Mouse (Mus musculus) fat pad, adult 2 months (tissue): ENCODE data around the gene Dock2.
"Not testable (repeated sequence)": the region's sequence is repeated elsewhere in the genome, so short reads cannot be mapped to it uniquely, and the experiment has no call there.

Experiments
- DNase-seq: peaks from one replicate; pipeline ENCODE4 v3.0.0-alpha.2; 2011; ENCODE audit warnings: low read depth, low spot score; ENCODE audit errors: extremely low read depth

Gene Dock2

DNA sequence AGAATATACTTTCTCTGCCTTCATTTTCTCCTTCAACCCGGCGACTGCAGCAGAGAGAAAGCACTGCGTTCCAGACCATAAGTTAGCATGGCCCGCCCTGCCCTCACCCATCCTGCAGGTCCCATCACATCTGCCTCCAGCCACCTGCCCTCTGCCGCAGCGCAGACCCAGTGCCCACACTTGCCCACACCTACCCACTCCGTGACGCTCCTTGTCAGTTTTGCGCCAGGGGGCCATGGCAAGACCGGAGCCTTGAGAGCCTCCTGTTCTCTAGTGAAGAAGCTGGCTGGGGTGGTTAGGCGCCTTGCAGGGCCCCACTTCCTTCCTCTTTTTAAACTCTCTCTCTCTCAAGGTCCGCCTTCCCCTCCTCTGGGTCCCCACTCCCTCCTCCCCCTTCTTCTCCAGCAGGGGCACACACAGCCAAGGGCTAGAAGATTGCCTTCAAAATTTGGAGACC, at the start of gene Dock2:
Gene Dock2, minus strand, starts transcription at position 306 of the 457 bp plus-strand sequence.
- DNase-seq = no peak

DNA sequence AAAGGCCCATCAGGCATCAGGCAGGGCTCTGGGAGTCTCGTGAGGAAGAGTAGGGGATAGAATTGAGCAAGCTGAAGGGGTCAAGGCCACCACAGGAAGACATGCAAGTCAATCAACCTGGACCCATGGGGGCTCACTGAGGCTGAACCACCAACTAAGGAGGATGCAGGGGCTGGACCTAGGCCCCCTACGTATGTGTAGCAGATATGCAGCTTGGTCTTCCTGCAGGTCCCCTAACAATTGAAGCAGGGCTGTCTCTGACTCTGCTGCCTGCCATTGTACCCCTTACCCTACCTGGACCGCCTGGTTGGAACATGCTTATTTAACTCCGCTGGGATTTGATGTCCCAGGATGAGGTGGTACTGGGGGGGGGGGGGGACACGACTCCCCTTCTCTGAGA, 49.0 kb upstream of the Dock2 start:
- DNase-seq = no peak

DNA sequence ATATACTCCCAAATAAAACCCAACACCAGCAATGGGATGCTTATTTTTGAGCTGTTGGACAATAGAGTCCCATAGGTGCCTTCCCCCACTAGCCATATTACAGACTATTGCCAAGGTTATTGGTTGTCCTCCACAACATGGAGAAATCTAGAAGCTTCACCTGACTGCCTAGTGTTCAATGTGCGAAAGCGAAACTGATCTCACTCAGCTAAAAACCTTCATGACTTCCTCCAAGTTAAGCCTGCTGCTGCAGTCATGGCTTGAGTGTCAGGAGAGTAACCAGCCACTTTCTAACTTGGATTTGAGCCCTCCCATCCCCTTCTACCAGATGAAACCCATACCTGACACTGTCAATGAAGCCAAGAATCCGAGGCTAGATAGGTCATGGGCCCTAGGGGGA, 44.1 kb upstream of the Dock2 start:
- DNase-seq = no peak

DNA sequence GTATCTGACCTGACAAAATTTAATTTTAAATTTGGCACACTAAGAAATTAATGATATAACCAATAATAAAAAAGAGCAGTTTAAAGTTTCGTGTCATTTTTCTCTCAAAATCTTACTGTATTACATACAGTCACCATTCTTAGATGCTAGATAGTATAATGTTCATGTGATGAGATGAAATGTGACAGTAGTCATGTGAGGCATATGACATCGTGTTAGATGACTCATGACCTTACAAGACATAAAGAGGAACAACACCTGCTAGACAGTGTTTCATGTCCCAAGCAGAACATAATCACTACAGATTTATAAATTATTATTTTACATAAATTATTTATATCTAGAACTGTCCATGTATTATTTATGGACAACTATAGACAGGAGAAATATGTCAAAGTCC, 43.2 kb upstream of the Dock2 start:
- DNase-seq = no peak

DNA sequence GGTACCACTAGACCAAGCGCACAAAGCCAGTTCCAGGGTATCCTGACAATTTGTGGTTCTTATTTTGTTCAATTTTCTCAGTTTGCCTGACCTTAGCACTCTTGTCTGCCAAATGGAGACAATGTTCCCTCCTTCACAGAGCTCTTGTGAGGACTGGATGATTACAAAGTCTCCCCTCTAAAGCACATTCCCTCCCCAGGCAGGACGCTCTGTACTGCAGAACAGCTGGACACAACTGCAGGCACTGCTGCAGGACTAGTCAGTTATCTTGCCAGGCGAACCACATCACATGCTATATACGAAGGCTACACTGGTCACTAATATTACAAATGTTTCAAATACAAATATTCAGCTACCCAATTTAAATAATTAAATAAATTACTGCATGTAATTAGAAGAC, 41.1 kb upstream of the Dock2 start:
- no peak for DNase-seq

DNA sequence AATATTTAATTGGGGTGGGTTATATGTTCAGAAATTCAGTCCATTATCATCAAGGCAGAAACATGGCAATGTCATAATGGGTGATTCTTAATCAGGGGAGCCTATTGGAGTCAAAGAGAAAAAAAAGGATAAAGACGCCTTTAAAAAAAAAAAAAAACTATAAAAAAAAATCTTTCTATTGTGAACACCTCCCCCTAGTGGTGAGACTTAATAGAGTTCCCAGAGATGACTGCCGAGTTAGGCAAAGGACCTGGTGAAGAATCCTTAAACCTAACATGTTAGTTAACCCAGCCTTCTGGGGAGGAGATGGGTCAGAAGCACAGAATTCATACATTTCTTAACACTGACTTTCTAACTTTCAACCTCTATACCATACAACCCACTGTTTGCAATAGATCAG, 31.1 kb upstream of the Dock2 start:
- DNase-seq = no peak

DNA sequence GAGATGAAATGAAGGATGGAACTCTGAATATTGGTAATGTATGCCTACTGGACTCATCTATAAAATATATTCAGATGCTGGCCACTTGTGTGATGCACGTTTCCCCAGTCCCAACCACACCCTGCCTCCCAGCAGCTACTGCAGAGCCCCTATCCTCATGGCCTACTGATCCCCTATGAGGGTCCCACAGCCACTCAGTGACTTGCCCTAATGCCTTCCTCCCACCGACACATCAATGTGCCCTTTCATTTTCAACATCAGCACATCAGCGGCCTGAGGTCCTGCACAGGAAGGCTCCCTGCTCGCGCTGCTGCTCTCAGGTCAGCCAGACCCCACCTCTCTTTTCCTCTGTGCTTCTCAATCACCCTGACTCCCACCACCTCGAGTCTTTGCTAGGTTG, 30.6 kb upstream of the Dock2 start:
- DNase-seq = no peak

DNA sequence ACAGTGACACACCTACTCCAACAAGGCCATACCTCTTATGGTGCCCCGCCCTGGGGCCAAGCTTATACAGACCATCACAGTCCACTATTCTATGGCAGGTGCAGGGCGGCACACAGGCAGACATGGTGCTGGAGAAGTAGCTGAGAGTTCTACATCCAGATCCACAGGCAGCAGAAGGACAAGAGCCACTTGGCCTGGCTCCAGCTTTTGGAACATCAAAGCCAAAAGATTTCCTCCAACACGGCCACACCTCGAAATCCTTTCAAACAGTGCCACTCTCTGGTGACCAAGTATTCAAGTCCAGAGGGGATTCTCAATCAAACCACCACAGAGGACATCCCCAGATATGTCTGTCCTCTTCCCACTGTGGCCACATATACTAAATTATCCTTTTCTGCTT, 21.3 kb upstream of the Dock2 start:
- DNase-seq = not testable (repeated sequence)

DNA sequence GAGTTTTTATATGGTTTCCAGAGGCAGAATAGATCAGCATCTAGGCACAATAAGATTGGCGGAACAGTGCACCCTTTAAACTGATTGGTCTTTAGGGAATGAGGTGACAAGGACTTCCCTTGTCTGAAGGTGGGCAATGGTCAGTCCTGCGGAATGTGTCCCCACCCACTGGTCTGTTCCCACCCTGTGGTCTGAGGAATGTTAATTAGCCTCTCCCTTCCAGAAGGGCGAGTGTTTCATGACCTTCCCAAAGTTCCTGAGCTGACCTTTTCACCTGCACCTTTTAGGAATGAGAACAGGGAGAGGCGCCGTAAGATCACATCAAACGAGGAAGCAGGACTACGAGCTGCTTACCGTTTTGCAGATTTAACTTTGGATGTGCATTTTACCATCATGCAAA, 14.4 kb upstream of the Dock2 start:
- not testable (repeated sequence) for DNase-seq

DNA sequence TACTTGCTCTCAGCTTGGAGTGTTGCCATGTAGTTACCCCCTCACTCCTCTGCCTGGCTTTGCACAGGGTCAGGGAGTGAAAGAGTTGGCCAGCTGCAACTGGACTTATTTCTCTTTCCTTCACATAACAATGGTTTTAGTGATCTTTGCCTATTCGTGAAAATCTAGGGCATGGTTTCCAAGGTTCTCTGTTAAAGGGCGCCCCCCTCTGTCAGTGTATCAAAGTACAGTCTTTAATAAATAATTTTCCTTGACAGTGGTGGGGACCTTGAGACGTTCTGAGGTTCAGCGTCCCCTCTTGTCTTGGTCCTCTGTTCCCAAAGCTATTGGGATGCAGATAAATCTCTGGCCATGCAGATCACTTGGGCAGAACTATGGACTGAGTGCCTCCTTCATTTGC, 12.4 kb upstream of the Dock2 start:
- no peak for DNase-seq

DNA sequence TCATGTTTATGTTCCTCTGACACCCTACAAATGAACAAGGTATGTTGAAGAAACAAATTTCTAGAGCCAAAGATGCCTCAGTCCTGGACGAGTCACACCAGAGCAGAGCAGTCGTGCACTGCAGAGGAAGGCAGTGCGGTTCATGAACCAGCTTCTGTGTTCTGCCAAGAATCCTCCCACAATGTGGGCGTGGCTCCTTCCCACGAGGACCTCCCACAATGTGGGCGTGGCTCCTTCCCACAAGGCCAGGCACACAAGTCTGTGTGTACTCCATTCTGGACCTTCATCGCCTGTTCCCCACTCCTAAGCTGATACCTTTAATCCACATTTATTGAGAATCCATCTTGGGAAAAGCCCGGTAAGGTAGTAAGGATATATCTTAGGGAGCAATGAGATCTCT, 8.2 kb upstream of the Dock2 start:
- no peak for DNase-seq

DNA sequence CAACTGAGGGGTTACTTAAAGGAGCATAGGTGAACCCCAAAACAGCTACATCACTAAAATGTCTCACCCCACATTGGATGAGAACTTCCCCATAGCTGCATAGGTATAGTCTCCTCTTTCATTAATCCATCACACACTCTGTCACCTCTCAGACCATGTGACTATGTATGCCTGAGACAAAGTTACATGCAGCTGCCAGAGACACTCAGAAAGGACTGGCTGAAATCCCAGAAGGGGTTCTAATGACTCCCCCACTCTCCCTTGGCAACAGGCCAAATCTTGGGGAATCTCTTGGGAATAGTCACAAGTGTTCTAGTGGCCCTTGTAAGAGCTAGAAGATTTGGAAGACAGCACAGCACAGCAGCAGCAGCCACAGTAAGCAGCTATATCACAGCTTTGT, 1.2 kb upstream of the Dock2 start:
- DNase-seq = no peak

DNA sequence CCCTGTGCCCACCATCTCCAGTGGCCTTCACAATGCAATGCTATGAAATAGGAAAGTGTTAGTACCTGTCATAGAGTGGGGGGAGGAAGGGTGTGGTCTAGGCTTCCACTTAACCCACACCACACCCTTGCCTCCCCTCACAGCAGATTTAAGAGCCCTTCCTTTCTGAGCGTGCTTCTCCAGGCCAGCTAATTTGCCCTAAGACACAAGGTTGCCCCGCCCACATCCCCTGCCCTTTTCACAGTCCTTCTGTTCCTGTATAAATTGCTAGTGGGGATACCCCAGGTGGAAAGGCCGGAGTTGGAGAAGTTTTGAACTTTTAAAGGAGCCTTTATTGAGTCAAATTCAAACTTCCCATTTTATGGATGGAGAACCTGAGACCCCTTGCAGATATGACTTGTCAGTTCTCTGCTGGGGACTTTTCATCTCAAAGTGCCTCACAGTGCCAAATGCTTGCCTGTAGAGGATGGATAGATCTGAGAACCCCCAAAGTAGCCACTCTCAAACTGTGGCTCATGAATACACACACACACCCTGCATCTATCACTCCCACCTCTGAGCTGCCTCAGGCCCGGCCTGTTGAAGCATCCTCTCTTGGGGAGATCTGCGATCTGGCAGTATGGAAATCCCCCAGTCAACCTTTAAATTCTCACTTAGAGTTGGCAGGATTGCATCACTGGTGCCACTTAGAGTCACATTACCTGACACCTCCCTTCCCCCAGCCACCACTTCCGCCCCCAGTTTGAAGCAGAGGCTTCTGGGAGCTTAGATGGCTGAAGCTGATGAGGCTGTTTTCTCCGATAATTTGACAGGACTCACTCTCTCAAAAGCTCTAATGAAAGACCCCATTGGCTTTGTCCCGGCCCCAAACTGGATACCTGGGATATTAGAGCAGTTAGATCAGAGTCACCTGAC, 919 bp downstream of the Dock2 start:
- no peak for DNase-seq

DNA sequence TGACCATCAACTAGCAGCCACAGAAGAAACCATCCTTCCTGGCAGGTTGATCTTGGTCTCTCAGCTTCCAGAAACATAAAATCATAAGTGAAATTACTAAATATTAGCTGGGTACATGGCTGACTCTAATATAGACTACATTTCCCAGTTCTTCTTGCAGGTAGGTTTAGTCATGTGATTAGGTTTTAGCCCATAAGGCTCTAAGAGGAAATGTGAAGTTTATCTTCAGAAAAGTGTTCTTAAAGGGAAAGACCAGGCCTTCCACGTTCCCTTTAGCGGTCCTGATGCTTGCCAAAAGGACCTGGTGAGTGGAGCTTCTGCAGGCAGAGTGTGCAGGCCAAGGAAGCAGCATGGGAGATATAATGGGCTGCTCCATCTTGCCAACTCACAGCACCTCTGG, 2.9 kb downstream of the Dock2 start:
- no peak for DNase-seq

DNA sequence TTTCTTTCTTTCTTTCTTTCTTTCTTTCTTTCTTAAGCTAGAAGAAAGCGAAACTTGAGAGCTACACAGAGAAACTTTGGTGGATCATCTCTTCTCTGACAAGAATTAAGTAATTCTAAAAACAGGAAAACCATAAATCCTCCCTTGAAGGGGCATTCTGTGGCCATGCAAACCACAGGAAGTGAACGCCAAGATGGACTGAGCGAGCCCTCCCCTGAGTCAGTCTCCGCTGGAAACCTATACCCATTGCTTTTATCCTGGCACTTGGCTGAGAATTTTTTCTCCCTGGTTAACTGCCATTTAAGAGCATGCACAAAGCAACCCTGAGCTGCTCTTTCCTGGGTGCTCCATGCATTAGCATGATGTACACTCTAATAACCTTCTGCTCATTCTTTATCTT, 3.7 kb downstream of the Dock2 start:
- no peak for DNase-seq

DNA sequence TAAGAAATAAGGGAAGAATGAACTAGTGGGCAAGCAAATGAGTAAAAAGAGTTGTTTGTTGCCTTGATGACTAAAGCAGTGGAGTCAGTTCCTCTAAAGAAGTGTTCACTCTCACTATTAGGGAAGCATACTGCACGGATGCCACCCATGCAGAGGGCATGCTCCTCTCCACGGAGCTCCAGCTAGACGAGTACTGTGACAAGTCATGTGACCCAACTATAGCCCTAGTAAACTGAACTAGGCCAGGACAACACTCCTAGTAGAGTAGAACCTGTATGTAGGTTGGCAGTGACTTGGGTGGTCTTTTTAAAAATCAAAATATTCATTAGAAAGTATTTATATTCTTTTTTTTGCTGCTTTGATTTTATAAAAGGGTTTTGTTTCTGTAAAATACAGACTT, 5.3 kb downstream of the Dock2 start:
- DNase-seq = no peak

DNA sequence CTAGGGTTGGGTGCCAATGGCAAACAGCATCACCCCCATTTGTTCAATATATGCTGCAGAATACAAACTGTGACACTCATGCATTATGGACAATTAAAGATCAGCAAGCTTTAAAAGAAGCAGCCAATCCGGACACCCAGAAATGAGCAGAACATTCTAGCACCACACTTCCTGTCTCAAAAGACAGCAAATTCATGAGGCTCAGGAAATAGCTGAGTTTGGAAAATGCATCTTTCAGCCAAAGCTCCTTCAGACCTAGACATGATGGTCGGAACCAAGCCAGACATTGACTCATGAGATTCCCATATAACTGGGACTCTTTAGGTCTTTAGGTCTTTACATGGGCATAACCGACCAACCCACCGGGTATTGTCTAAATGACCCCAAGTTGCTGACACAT, 6.2 kb downstream of the Dock2 start:
- no peak for DNase-seq

DNA sequence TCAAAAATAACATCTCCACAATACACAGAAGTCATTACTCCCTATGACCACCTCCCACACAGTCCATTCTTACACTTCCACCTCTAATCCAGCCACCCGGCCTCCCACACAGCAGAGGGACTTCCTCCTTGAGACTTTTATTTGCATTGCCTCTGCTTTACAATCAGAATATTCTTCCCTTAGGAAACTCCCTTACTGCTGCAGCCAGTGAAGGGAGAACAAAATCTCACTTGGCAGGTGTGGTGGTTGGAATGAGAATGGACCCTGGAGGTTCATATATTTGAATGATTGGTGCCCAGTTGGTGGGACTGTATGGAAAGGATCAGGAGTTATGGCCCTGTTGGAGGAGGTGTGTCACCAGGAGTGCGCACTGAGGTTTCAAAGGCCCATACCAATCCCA, 7.6 kb downstream of the Dock2 start:
- no peak for DNase-seq

DNA sequence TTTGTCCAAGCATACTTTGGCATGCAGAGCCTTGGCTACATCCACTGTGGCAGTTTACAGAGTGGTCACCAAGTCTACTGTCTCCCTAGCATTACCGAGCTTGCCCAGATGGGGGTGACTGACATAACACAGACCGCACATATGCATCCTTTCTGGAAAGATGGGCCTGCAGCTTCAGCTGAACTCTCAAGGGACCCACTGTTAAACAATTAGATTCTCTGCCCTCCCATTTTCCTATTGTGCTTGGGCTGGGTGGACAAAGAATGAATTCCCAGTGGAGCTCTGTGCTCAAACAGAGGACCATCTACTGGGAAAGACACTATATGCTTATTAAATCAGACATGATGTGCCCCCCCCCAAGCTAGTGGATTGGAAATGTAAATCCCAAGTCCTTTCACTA, 9.1 kb downstream of the Dock2 start:
- no peak for DNase-seq

DNA sequence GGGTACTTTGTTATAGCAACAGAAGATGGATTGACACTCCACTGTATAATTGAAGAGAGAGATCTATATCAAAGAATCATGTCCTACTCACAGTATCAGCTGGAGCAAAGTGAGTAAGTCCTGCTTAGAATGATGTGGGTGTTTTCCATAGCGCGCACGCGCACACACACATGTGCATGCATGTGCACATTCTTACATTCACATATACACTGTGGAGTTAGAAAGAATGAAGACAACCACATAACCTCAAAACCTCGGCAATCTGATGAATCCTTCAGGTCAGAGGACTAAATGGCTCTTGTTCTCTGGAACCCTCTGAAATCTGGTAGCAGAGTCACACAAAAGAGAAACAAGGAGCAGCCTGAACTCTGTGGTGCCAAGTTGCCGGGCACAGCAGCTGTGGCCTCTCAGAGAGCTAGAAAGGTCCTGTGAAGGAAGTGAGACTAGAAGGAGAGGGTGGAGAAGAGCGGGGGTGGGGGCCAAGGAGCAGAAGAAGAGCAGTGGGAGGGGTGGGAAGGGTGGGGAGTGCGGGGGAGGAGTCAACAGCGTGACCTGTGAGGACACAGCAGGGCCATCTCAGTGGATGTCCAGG, 10.3 kb downstream of the Dock2 start:
- no peak for DNase-seq

DNA sequence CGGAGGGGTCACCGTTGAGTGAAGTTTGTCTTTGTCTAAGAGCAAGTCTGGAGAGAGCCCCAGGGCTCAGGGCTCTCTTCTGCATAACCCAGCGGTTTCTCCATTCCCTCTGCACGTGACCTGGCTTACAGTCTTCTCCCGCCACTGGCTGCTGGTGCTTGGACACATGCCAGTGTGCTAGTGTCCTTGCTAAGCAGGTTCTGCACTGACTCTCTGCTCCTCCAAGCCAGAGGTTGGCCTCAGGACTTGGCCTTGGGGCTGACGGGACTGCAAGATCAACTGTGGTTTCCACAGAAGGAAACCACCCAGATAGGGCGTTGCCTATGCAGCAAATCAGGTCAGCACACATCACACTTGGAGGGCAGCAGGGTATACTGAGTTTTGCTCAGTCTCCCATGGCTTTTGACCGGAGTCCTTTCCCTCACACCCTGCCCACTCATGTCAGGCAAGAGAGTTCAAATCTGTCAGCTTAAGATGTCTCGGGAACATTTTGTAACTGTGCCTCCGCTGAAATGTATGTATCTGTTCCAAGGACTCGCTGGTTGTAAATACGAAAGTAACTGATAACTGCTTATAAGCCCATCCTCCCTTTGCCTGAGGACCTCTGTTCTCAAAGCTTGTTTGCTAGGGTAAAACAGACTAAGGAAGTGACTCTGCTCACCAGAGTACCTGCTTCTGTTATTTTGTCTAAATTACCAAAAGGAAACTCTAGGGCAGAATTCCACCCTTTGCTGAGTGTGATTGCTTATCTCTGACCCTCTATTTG, 12.3 kb downstream of the Dock2 start:
- DNase-seq = peak; percentile 33

DNA sequence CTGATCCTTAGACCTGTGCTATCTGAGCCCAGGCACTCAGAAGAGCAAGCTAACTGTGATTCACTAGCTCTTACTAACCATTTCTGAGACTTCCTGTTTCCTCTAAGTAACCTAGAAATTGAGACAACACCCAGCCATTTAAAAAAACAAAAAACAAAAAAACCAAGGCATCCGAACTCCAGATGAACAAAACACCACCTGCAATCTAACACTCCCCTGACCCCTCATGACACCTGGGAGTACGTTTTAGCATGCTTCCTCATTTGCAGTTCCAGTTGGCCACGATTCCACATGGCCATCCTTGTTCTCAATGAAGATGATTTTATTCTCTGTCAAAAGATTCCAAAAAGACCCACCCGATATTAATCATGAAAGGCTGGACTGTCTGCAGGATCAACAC, 13.0 kb downstream of the Dock2 start:
- no peak for DNase-seq
